Mouse (Mus musculus): ENCODE data around the gene Btbd11. TPM values are rescaled to one million over a fixed set of nuclear protein-coding genes. Genes with fewer than 3 reads are reported as not detected.
A peak's percentile ranks its signal among the peaks of the same experiment; 100 is the strongest.

Btbd11 gene
- polyA plus RNA-seq (2012; rRNA removed), result 0.82 and 1.3 TPM in 2 replicates

DNA sequence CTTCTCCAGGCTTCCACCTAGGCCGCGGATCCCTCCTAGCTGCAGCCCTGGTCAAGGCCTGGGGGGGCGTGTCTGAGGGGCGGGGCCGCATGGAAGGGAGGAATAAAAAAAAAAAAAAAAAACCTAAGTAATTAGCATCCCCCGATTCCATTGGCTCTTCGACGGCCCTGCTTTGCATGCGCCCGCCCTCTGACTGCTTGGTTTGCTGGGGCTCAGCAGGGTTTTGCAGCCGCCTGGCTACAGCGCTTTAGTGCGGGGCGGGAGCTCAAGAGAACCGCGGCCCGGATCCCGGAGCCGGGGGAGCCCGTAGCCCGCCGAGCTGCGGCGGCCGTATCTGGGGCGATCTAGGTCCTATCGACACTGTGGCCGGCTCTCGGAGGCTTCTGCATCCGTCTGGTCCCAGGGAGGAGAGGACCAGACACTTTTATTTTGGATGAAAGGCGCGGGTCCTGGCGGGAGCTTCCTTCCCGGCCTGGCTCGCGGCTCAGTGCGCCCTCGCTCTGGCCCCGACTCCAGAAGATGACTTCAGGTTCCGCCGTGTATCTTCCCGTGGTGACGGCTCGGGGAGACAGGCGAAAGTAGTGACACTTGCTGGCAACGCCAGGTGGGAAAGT, at the start of gene Btbd11:
TSS of gene Btbd11 (plus strand) at position 210 of the 614 bp plus-strand sequence.
- DNase-seq (ENCODE audit: low read depth, low spot score), result peak; percentile 75
- WGBS, result under 1% methylated on average over 46 of the region's 46 CpGs

DNA sequence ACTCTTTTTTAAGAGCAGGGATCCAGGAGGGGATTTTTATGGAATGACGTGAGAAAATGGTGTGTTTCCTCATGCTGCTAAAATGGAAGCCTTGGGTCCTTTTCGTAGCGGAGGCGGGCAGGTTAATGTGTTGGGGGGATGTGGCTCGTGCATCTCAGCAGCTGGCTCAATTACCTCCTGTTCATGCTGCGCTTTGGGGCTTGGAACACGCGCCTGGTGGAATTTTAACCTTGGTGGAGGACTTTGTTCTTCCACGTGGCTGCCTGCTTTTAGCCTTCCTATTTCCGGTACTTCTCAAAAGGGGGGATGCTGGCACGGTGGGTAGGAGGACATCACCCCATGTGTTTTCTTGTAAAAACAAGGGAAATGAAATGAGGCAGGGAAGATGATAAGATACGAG, 47.9 kb upstream of the Btbd11 start:
- 65% methylated on average over 12 of the region's 12 CpGs for WGBS
- no peak for DNase-seq (ENCODE audit: low read depth, low spot score)

DNA sequence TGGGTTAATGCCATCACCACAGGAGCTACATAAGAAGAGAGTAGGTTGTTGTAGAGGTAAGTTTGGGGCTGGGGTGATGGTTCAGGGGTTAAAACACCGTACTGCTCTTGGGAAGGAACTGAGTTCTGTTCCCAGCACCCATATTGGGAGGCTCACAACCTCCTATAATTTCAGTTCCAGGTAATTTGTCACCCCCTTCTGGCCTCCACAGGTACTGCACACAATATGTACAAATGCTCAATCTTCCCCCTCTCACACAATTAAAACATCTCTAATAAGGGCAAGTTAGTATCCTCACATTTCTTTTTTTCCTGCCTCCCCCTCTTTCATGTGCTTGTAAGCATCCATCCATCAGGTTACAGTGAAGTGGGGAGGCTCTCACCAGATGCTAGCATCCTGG, 44.7 kb upstream of the Btbd11 start:
- no peak for DNase-seq (ENCODE audit: low read depth, low spot score)
- WGBS, result 86% methylated on average over 1 of the region's 1 CpGs

- 87% methylated on average over 9 of the region's 9 CpGs for WGBS
- DNase-seq (ENCODE audit: low read depth, low spot score), result no peak
Observed at GRCm38 (mm10) chr10:85347171-85347570, 39.4 kb upstream of the Btbd11 start.

DNA sequence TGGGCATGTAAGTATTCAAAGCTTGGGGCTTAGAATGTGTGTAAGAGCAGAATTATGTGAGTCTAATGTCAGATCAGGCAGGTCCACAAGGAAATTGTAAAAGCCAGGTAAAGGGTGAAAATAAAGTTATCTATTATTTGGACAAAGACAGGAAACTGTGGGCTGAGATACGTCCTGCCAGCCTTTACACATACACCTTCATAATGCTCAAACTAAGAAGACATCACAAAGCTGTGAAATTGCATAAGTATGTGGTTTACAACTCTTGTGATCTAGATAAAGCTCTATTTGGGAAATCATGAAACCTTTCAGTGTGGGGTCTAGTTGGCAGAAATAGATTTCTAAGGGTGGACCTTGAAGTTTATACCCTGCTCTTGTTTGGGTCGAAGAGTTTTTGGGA, 34.1 kb upstream of the Btbd11 start:
- WGBS, result 53% methylated on average over 2 of the region's 2 CpGs
- DNase-seq (ENCODE audit: low read depth, low spot score), result no peak

GRCm38 (mm10) chr10:85354270-85354669, 32.3 kb upstream of the Btbd11 start:
- no peak for DNase-seq (ENCODE audit: low read depth, low spot score)
- 78% methylated on average over 1 of the region's 1 CpGs for WGBS

DNA sequence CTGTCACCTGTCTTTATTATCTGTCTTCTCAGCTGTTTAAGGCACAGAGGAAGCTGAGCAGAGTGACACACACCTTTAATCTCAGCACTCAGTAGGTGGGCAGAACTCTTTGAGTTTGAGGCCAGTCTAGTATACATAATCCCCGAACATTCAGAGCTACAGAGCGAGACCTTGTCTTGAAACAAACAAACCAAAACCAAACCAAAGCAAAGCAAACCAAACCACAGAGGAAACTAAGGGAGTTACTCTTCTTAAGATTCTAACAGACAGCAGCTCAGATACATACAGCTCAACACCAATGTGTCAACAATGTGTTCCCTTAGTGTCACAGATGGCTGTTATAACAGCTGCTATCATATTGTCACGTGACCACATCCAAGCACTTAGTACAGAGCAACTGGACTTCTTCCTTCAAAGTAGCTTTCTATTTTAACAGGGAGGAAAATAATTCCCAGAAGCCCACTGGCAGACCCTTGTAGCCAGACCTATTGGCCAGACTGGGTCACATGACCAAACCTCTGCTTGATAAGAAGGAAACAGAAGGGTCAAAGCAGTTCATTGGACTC, 27.0 kb upstream of the Btbd11 start:
- 65% methylated on average over 3 of the region's 3 CpGs for WGBS
- DNase-seq (ENCODE audit: low read depth, low spot score), result no peak

- WGBS, result 62% methylated on average over 9 of the region's 9 CpGs
- no peak for DNase-seq (ENCODE audit: low read depth, low spot score)
Observed at GRCm38 (mm10) chr10:85362766-85363442, 23.7 kb upstream of the Btbd11 start.

DNA sequence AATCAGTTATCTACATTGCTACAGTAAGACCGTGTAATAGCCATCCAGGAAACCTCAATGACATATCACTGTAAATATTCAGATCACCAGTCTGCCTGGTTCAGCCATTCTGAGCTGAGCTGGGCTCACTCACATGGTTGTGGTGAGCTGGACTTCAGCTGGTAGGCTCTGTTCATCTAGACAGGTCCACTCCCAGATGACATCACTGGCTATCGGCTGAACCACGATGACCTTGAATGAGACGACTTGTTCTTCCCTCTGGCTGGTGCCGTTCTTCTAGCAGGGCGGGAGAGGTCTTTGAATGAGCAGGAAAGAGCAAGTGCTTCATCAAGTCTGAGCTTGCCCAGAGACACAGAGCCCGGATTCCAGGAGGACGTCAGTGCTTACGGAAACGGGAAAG, 19.7 kb upstream of the Btbd11 start:
- WGBS, result 60% methylated on average over 10 of the region's 10 CpGs
- DNase-seq (ENCODE audit: low read depth, low spot score), result no peak

GRCm38 (mm10) chr10:85371309-85371708, 15.3 kb upstream of the Btbd11 start:
- no peak for DNase-seq (ENCODE audit: low read depth, low spot score)
- WGBS, result 29% methylated on average over 2 of the region's 2 CpGs

- DNase-seq (ENCODE audit: low read depth, low spot score), result no peak
- WGBS, result 40% methylated on average over 4 of the region's 4 CpGs
Observed at GRCm38 (mm10) chr10:85372108-85372507, 14.5 kb upstream of the Btbd11 start.

DNA sequence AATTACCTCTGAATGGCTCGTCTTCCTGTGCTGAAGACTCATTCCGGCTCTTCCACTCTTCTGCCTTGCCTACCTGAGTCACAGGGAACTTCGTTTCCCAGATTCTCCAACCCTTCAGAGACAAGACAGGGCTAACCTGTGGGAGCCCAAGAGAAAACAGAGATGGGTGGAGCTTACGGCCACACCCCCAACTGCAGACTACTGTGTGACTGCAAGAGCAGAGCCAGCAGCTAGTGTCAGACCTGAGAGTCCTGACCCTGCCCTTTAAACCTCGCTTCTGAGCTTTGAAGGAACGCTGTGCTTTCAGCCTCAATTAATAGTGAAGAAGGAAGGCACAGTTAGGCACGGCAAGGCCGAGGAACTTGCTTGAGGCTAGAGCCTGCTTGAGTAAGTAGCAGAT, 7.6 kb upstream of the Btbd11 start:
- DNase-seq (ENCODE audit: low read depth, low spot score), result no peak
- WGBS, result 13% methylated on average over 8 of the region's 8 CpGs

GRCm38 (mm10) chr10:85382981-85383380, 3.6 kb upstream of the Btbd11 start:
- 81% methylated on average over 7 of the region's 7 CpGs for WGBS

GRCm38 (mm10) chr10:85387219-85388070, 831 bp downstream of the Btbd11 start:
- under 1% methylated on average over 78 of the region's 78 CpGs for WGBS
- no peak for DNase-seq (ENCODE audit: low read depth, low spot score)

More at GRCm38 (mm10) chr10:85382981-85383380, 3.6 kb upstream of the Btbd11 start:
- no peak for DNase-seq (ENCODE audit: low read depth, low spot score)

DNA sequence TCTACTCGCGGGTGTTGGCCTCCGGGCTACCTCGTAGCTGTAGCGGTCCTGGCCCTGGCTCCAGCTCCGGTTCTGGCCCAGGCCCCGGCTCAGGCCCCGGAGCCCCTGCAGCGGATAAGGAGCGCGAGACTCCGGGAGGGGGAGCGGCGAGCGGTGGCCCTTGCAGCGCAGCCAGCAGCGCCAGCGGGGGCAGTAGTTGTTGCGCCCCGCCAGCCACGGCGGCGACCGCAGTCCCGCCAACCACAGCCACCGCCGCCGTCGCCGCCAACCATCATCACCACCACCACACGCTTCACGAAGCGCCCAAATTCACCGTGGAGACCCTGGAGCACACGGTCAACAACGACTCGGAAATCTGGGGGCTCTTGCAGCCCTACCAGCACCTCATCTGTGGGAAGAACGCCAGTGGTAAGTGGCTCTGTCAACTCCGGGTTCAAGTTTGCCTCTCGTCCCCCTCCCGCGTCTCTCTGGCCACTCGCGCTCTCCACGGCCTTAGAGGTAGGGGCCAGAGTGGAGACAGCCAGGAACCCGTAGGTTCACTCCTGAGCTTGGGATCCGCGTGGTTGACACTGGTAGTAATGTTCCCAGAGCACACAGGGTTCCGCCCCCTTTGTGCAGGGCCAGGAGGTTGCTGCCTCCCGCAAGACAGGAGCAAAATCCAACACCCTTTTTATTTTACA, 1.6 kb downstream of the Btbd11 start:
- no peak for DNase-seq (ENCODE audit: low read depth, low spot score)
- 2% methylated on average over 50 of the region's 50 CpGs for WGBS

- WGBS, result 12% methylated on average over 9 of the region's 9 CpGs
Observed at GRCm38 (mm10) chr10:85388751-85389115, 2.1 kb downstream of the Btbd11 start.

DNA sequence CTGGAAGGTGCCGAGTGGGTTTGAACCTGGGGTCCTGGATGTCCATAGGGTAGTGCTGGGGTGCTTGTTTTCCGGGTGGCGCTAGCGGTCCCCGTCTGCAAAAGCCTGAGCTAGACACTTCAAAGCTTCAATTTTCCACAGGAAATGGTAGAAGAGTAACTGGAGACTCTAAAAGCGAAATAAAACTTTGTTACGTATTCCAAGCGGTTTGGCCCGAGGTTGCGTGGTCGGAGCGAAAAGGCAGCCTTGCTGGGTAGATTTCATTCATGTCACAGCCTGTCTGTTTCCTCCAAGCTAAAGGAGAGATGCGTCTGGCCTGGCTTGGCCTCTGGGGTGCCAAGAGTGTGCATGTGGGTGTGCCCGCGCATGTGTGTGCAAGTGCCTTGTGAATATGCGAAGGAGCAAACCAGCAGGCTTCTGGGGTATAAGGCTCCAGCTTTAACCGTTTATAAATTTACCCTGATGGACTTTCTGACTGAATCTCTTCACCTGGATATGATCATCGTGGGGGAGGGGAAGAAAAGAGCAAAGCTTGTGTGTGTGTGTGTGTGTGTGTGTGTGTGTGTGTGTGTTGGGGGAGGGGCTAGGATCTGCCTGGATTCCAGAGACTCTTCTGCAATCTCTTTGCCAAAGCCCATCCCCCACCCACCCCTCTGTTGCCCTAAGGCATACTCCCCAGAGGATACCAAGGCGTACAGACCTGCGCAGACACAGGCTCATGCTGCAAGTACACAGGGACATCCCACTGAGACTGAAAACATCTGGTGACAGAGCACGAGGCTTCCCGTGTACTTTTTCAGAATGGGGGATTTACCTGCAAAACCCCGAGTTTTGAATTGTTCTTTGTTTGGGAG, 2.9 kb downstream of the Btbd11 start:
- WGBS, result 64% methylated on average over 23 of the region's 23 CpGs

More at GRCm38 (mm10) chr10:85388751-85389115, 2.1 kb downstream of the Btbd11 start:
- no peak for DNase-seq (ENCODE audit: low read depth, low spot score)

DNA sequence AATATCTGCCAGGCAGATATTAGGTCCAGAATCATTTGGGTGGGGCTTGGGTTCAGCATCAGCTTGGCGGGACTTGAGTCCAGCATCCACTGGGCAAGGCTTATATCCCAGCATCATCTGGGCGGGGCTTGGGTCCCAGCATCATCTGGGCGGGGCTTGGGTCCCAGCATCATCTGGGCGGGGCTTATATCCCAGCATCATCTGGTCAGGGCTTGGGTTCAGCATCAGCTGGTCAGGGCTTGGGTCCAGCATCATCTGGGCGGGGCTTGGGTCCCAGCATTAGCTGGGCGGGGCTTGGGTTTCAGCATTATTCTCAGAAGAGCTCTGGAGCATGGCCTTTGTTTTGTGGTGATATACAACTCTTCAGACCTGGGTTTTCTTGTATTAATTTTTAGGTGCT, 6.4 kb downstream of the Btbd11 start:
- WGBS, result 72% methylated on average over 6 of the region's 6 CpGs
- DNase-seq (ENCODE audit: low read depth, low spot score), result no peak

More for the DNA sequence above, 2.9 kb downstream of the Btbd11 start:
- DNase-seq (ENCODE audit: low read depth, low spot score), result no peak

- WGBS, result 71% methylated on average over 4 of the region's 4 CpGs
- DNase-seq (ENCODE audit: low read depth, low spot score), result no peak
Observed at GRCm38 (mm10) chr10:85394558-85394957, 7.9 kb downstream of the Btbd11 start.

All from large intestine, adult 2 months (tissue).